Mouse (Mus musculus) heart, embryonic 15.5 days (tissue): ENCODE measurements around the gene Dcst2. TPM values are rescaled to one million over a fixed set of nuclear protein-coding genes. Genes with fewer than 3 reads are reported as not detected.

Experiments
- ATAC-seq: fragments of 200-750 bp; cut with Nextera tagmentation; replicated peaks from 2 replicates; pipeline ENCODE4 v1.8.0; 2017; ENCODE audit warnings: low read depth, moderate TSS enrichment; ENCODE audit not compliant: insufficient number of reproducible peaks, insufficient read depth, low FRiP score
- H3K27ac ChIP-seq: fragments of 300-500 bp; sonication (generic); 2 replicates; pipeline ENCODE4 v1.5.1; 2015; ENCODE audit warnings: mild to moderate bottlenecking, inconsistent platforms
- H3K27me3 ChIP-seq: fragments of 300-500 bp; sonication (generic); 2 replicates; pipeline ENCODE4 v1.6.1; 2015; ENCODE audit warnings: inconsistent platforms
- H3K36me3 ChIP-seq: fragments of 300-500 bp; sonication (generic); 2 replicates; pipeline ENCODE4 v1.6.1; 2015; ENCODE audit warnings: mild to moderate bottlenecking, inconsistent platforms
- H3K4me1 ChIP-seq: fragments of 300-500 bp; sonication (generic); replicated peaks from 2 replicates; pipeline ENCODE4 v1.6.1; 2015; ENCODE audit warnings: inconsistent platforms
- H3K4me2 ChIP-seq: fragments of 300-500 bp; sonication (generic); 2 replicates; pipeline ENCODE4 v1.6.1; 2015; ENCODE audit warnings: inconsistent platforms, mild to moderate bottlenecking, moderate library complexity
- H3K4me3 ChIP-seq: fragments of 300-500 bp; sonication (generic); 2 replicates; pipeline ENCODE4 v1.5.1; 2015; ENCODE audit warnings: mild to moderate bottlenecking, inconsistent platforms
- H3K9ac ChIP-seq: fragments of 300-500 bp; sonication (generic); 2 replicates; pipeline ENCODE4 v1.6.1; 2015; ENCODE audit warnings: mild to moderate bottlenecking, inconsistent platforms
- H3K9me3 ChIP-seq: fragments of 300-500 bp; sonication (generic); replicated peaks from 2 replicates; pipeline ENCODE4 v1.6.1; 2016; ENCODE audit warnings: inconsistent platforms
- WGBS: fragments of 180-500 bp; shearing (Covaris S2); methylation state at CpG from one replicate; pipeline ENCODE4 v1.1.7; 2015; ENCODE audit warnings: mixed read lengths; 5-methylcytosine and 5-hydroxymethylcytosine counted together
- polyA plus RNA-seq: library from polyadenylated mRNA; unstranded; fragments of >200 nt; fragmentation: Nextera tagmentation; extraction: Ambion mirVana; gene quantifications from 2 replicates; pipeline ENCODE4 v1.2.1, GENCODE M21; 2015

The Dcst2 gene
- polyA plus RNA-seq, 1 experiment from 2014 or later: not detected

DNA sequence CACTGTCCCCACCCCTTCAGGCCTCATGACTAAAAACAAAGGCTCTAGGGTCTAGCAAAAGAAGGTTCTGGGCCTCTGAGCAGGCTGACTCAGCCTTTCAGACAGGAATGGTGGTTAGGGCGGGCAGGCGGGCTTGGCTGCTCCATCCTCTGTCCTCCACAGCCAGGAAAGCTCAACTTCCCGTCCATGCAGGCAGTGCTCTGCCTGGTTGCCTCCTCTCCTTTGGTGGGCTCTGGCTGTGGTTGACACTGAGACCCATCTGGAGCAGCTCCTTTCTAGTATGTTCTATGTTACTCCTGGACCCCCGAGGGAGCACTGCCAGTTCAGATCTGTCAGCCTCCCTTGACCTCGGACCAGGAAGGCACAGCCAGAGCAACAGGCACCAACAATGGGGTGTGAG is 40.9 kb downstream of the Dcst2 start, which contains the start of gene Lenep:
TSS of gene Lenep (minus strand) at position 101 of the 400 bp plus-strand sequence.
- Histone ChIP-seq H3K9ac (no peak within 1 kb of the TSS), H3K27ac (no peak within 1 kb of the TSS), H3K4me3 (no peak within 1 kb of the TSS), H3K9me3 (no peaks in the 10 kb centered on the region), H3K4me1 (no peaks in the 10 kb centered on the region), H3K27me3 (no peaks in the 10 kb centered on the region), H3K4me2 (no peak within 1 kb of the TSS), H3K36me3 (peaks cover 39% of the 10 kb centered on the region)
- no peak for ATAC-seq
- WGBS: 74% methylated on average over 5 of the region's 5 CpGs

GRCm38 (mm10) chr3:89406887-89407286 is 45.1 kb downstream of the Dcst2 start:
- Histone ChIP-seq H3K4me3 (no peak overlapping the region), H3K27me3 (no peaks in the 10 kb centered on the region), H3K4me2 (no peak overlapping the region), H3K9ac (no peak overlapping the region), H3K9me3 (no peaks in the 10 kb centered on the region), H3K4me1 (peaks cover 8% of the 10 kb centered on the region), H3K27ac (no peak overlapping the region), H3K36me3 (peaks cover 37% of the 10 kb centered on the region)
- ATAC-seq: no peak
- WGBS: 90% methylated on average over 6 of the region's 6 CpGs

GRCm38 (mm10) chr3:89408448-89408847 is 46.7 kb downstream of the Dcst2 start:
- Histone ChIP-seq H3K27me3 (no peaks in the 10 kb centered on the region), H3K9me3 (no peaks in the 10 kb centered on the region), H3K4me2 (no peak overlapping the region), H3K9ac (no peak overlapping the region), H3K36me3 (peaks cover 27% of the 10 kb centered on the region), H3K4me3 (no peak overlapping the region), H3K27ac (no peak overlapping the region), H3K4me1 (peaks cover 8% of the 10 kb centered on the region)
- WGBS: 63% methylated on average over 16 of the region's 16 CpGs
- no peak for ATAC-seq

DNA sequence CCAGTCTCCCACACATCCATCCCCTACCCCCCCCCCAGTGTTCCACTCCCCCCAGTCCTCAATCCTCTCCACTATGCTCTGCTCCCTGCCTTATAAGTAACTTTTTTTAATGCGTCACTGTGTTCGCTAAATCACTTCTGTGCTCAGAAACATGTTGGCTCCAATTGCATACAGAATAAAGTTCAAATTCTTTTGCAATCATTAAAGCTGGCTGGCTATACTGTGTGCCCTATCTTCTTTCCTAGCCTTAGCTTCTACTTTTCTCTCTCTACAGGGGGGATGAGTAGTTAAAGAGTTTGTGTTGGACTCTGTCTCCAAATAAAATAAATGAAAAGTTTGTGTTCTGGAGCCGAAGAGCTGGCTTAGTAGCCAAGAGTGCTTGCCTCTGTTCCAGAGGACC is 47.9 kb downstream of the Dcst2 start:
- WGBS: 91% methylated on average over 3 of the region's 3 CpGs
- peaks cover 23% of the 10 kb centered on the region for H3K36me3 ChIP-seq
- H3K9ac ChIP-seq: no peak overlapping the region
- H3K4me3 ChIP-seq: no peak overlapping the region
- no peaks in the 10 kb centered on the region for H3K27me3 ChIP-seq
- H3K9me3 ChIP-seq: no peaks in the 10 kb centered on the region
- no peak overlapping the region for H3K27ac ChIP-seq
- H3K4me2 ChIP-seq: no peak overlapping the region
- no peak for ATAC-seq
- H3K4me1 ChIP-seq: peaks cover 8% of the 10 kb centered on the region

DNA sequence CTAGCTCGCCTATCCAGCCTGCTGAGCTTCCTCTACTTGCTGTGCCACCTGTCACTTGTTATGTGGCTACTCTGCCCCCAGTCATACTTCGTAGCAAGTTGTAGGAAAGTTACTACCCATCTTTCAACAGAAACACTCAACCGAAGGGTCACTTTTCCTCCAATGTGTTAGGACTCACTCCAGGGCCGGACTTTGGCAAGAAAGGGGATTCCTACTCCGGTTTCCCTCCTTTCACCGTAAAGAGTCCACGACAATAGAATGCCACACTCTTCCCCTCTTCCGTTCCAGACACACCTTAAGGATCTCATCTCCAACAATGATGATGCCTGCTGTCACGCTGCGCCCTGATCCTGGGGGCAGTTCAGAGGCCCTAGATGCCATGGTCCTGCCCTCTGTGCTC is 49.1 kb downstream of the Dcst2 start:
- peak overlapping the region; percentile 80 for H3K4me2 ChIP-seq
- H3K4me1 ChIP-seq: peaks cover 8% of the 10 kb centered on the region
- H3K27ac ChIP-seq: peak overlapping the region; percentile 29; the same call in 1 of the 2 replicates
- H3K9me3 ChIP-seq: no peaks in the 10 kb centered on the region
- ATAC-seq: no peak
- WGBS: 72% methylated on average over 10 of the region's 10 CpGs
- no peaks in the 10 kb centered on the region for H3K27me3 ChIP-seq
- H3K4me3 ChIP-seq: peak overlapping the region; percentile 64
- peak overlapping the region; percentile 62 for H3K9ac ChIP-seq
- peaks cover 26% of the 10 kb centered on the region for H3K36me3 ChIP-seq

DNA sequence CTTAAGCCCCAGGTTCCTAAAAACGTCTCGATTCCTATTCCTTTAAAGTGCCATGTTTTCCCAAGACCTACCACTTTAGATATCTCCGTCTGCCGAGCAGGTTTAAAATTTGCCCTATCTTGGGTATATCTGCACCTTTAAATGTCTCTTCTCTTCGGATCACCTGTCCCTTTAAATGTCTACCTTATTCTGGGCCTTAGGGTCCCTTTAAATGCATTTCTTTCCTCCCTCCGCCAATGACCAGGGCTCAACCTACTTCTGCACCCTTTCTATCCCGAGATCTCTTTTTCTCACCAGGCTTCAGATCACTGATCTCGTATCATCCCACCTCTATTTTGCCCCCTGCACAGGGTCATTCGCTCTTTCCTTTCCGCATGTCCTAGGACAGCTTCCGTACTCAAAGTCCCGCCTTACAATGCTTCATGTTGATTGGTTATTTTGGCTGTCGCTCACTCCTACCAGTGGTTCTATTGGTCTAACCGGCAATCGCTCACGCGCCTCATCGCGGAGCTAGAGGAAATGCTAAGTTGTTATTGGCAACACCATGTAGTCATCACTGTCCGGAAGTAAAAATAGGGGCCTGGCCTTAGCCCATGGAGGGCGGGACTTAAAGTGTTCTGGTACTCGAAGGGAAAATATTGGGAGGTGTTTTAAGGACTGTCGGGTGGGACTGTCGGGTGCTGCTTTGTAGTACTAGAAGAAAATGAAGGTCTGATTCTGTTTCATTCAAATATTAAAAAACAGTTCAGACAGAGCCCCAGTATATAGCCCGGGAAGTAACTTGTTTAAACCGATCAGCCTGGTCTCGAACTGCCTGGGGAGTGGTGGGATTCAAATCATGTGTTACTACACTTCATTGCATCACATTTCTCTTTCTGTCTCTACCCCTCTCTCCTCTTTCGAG is 50.0 kb downstream of the Dcst2 start, which contains the start of gene Flad1:
TSS of gene Flad1 (minus strand) at position 381 of the 904 bp plus-strand sequence.
- H3K4me2 ChIP-seq: peak within 1 kb of the TSS; percentile 80
- H3K27me3 ChIP-seq: no peaks in the 10 kb centered on the region
- peak within 1 kb of the TSS; percentile 62 for H3K9ac ChIP-seq
- 5% methylated on average over 28 of the region's 28 CpGs for WGBS
- H3K4me1 ChIP-seq: peaks cover 9% of the 10 kb centered on the region
- ATAC-seq: peak; percentile 99
- H3K27ac ChIP-seq: peak within 1 kb of the TSS; percentile 53
- H3K9me3 ChIP-seq: no peaks in the 10 kb centered on the region
- peaks cover 35% of the 10 kb centered on the region for H3K36me3 ChIP-seq
- H3K4me3 ChIP-seq: peak within 1 kb of the TSS; percentile 64

GRCm38 (mm10) chr3:89416158-89416557 is 54.4 kb downstream of the Dcst2 start:
- H3K9ac ChIP-seq: no peak overlapping the region
- ATAC-seq: no peak
- 0 out of 2 replicates have a peak overlapping the region, but pooled peaks have one; percentile 4 for H3K4me3 ChIP-seq
- H3K4me2 ChIP-seq: no peak overlapping the region
- H3K27ac ChIP-seq: no peak overlapping the region
- H3K27me3 ChIP-seq: no peaks in the 10 kb centered on the region
- 94% methylated on average over 8 of the region's 8 CpGs for WGBS
- H3K9me3 ChIP-seq: no peaks in the 10 kb centered on the region
- peaks cover 24% of the 10 kb centered on the region for H3K4me1 ChIP-seq
- peaks cover 28% of the 10 kb centered on the region for H3K36me3 ChIP-seq

DNA sequence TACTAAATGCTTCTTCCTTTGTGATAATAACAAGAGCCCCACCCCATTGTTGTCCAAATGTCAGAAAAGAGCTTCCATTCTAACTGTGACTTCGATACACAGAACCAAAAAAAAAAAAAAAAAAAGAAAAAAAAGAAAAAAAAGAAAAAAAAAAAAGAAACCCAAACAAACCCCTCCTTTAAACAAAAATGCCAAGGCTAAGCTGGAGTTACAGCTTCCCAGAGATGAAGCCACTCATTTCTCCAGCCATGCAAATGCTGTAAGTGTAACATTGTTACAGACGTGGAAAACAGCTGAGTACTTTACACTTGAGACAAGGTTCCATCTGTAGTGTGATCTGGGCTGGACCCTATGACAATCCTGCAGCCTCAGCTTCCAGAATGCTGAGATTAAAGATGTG is 55.4 kb downstream of the Dcst2 start:
- peaks cover 32% of the 10 kb centered on the region for H3K4me1 ChIP-seq
- H3K4me3 ChIP-seq: peak overlapping the region; percentile 70
- 19% methylated on average over 2 of the region's 2 CpGs for WGBS
- H3K27me3 ChIP-seq: no peaks in the 10 kb centered on the region
- no peak for ATAC-seq
- H3K27ac ChIP-seq: peak overlapping the region; percentile 99
- peak overlapping the region; percentile 58 for H3K9ac ChIP-seq
- no peaks in the 10 kb centered on the region for H3K9me3 ChIP-seq
- H3K4me2 ChIP-seq: peak overlapping the region; percentile 71
- peaks cover 28% of the 10 kb centered on the region for H3K36me3 ChIP-seq

DNA sequence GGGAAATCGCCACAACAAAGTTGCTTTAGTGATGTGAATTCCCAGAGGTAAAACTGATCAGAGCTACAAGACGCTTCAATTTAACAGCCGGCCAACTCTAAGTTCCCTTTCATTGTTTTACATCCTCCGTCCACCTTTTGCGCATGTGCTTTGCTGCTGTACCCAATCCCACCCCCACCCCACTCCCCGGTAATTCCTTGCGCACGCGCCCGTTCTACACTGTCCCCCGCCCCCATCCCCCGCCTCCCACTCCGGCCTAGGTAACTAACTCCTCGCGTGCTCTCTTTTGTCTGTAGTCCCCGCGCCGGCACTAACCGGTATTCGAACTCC is 56.0 kb downstream of the Dcst2 start:
- Histone ChIP-seq H3K27me3 (no peaks in the 10 kb centered on the region), H3K4me1 (peaks cover 39% of the 10 kb centered on the region), H3K4me3 (peak overlapping the region; percentile 70), H3K36me3 (peaks cover 28% of the 10 kb centered on the region), H3K4me2 (peak overlapping the region; percentile 71), H3K9me3 (no peaks in the 10 kb centered on the region), H3K9ac (peak overlapping the region; percentile 58), H3K27ac (peak overlapping the region; percentile 99)
- ATAC-seq: 0 out of 2 replicates have a peak, but pooled peaks have one; percentile 5
- 0% methylated on average over 20 of the region's 20 CpGs for WGBS

DNA sequence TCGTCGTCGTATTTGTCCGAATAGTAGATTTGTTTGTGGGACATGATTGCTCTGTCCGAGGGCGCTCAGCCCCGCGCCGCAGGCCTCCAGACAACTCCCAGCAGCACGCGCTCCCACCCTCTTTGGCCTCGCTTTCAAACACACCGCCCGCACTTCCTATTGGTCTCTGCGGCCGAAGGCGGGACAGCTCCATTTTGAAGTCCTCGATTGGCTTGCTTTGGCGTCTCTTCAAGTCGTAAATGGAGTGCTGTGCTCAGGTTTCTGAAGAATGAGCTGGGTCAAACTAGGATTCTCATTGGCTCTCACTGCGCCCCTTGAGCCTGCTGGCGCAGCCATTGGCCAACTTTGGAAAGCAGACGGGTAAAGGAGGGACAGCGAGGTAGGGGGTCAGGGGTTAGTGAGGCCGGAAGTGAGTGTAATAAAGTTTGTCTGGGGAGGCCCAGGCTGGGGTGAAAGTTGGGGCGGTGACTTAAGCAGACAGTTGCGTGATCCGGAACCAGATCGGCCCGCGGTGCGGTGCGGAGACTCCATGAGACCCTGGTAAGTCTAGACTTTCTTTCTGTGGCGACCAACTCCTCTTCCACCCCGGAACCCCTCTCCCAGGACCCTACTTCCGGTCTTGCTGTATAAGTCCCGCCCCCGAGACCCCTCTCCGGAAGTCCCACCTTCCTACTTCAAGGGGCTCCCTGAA is 56.5 kb downstream of the Dcst2 start, which contains the start of the genes Cks1b and Shc1:
TSS of gene Cks1b (minus strand) at position 214 of the 691 bp plus-strand sequence.
TSS of gene Shc1 (plus strand) at position 274 of the 691 bp plus-strand sequence.
- H3K27ac ChIP-seq: peak within 1 kb of the TSS; percentile 99
- under 1% methylated on average over 36 of the region's 39 CpGs for WGBS
- ATAC-seq: peak; percentile 91

DNA sequence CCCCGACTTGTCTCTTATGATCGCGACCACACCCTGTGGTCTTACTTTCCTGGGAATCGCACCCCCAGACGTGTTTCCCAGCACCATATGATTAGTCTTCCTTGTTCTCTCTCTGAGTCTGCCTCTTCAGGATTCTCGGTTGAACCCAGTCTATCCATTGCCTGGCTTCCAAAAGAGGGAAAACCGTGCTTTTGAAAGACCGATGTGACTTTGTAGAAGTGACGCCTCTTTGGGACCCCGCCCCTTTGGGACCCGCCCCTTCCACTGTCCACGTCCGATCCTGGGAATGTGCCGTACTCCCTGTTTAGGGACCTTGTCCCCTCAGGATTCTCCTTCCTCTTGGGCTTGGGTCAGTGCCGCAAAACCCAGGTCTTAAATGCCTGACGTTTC is 57.1 kb downstream of the Dcst2 start:
- H3K9ac ChIP-seq: peak overlapping the region; percentile 72
- no peaks in the 10 kb centered on the region for H3K9me3 ChIP-seq
- no peaks in the 10 kb centered on the region for H3K27me3 ChIP-seq
- H3K4me2 ChIP-seq: peak overlapping the region; percentile 71
- WGBS: under 1% methylated on average over 16 of the region's 16 CpGs
- ATAC-seq: peak; percentile 37
- peak overlapping the region; percentile 70 for H3K4me3 ChIP-seq
- H3K36me3 ChIP-seq: peaks cover 31% of the 10 kb centered on the region
- peak overlapping the region; percentile 99 for H3K27ac ChIP-seq
- peaks cover 46% of the 10 kb centered on the region for H3K4me1 ChIP-seq

More for the DNA sequence above, 56.5 kb downstream of the Dcst2 start, which contains the start of the genes Cks1b and Shc1:
- Histone ChIP-seq H3K27me3 (no peaks in the 10 kb centered on the region), H3K4me2 (peak within 1 kb of the TSS; percentile 71), H3K4me3 (peak within 1 kb of the TSS; percentile 70), H3K9me3 (no peaks in the 10 kb centered on the region), H3K36me3 (peaks cover 28% of the 10 kb centered on the region), H3K9ac (peak within 1 kb of the TSS; percentile 72), H3K4me1 (peaks cover 43% of the 10 kb centered on the region)
